Mouse (Mus musculus): ENCODE measurements around the gene Impad1.

GRCm38 (mm10) chr4:4833789-4834295 is 40.7 kb upstream of the Impad1 start:
- TF ChIP-seq CTCF (IDR thresholded peaks at IDR 0.05) (no peak), EP300 (IDR thresholded peaks at IDR 0.05) (no peak)
